ENCODE assay signal across 15 mouse cellular contexts in the genomic region with DNA sequence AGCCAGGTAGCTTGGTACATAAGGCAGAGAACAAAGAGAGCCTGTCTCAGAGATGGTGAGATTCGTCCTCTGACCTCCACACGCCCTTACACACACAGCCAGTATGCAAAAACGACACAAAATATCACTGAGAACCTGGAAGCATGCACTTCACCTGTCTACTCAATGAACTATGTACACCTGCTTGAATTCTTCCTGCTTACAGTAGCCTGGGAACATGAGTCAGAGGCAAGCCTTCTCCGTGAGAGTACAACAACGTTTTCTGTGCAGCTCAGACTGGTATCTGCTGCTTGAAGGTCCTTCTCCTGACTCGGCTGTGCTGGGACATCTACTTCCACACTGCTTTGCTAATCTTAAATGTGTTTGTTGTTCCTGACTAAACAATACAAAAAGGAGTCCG. TPM values are rescaled to one million over a fixed set of nuclear protein-coding genes. Genes with fewer than 3 reads are reported as not detected.
"Had no signal": no experiment of that assay in that cellular context is flagged by ENCODE, and none has a peak within 500 bp of the region (broad histone marks: within the 10 kb centered on the region; RNA-seq: fewer than 3 reads in every experiment).

No protein-coding gene starts in this region.

- H3K27ac ChIP-seq: liver, embryonic 14.5 days; midbrain, embryonic 10.5 days; midbrain, embryonic 12.5 days; neural tube, embryonic 12.5 days; stomach, embryonic 15.5 days; stomach, postnatal 0 days had no signal

- ATAC-seq: midbrain, embryonic 16.5 days had no signal

- H3K4me1 ChIP-seq: midbrain, embryonic 10.5 days; midbrain, embryonic 12.5 days; neural tube, embryonic 12.5 days; stomach, embryonic 15.5 days had no signal

- DNase-seq: lung, adult 18-20 months; lung, embryonic 14.5 days; lung, postnatal 4 days; midbrain, embryonic 14.5 days; right cerebral cortex, postnatal 14 days; thymus, adult 2 months; thymus, postnatal 25 days had no signal

- H3K9ac ChIP-seq: liver, embryonic 14.5 days; lung, embryonic 14.5 days; midbrain, embryonic 12.5 days; neural tube, embryonic 12.5 days; stomach, embryonic 15.5 days had no signal

- H3K4me2 ChIP-seq: lung, embryonic 14.5 days; midbrain, embryonic 12.5 days; neural tube, embryonic 12.5 days; stomach, embryonic 15.5 days had no signal

- H3K27me3 ChIP-seq: midbrain, embryonic 12.5 days; neural tube, embryonic 12.5 days; stomach, embryonic 15.5 days had no signal

- H3K4me3 ChIP-seq: midbrain, embryonic 10.5 days; midbrain, embryonic 12.5 days; neural tube, embryonic 12.5 days; stomach, embryonic 15.5 days had no signal

- H3K9me3 ChIP-seq: midbrain, embryonic 10.5 days; midbrain, embryonic 12.5 days; neural tube, embryonic 12.5 days; stomach, embryonic 15.5 days had no signal

- H3K36me3 ChIP-seq: midbrain, embryonic 10.5 days; midbrain, embryonic 12.5 days; neural tube, embryonic 12.5 days; stomach, embryonic 15.5 days had no signal

RNA-seq across cellular contexts. Expression of gene Gm9913, which starts 36.6 kb away (rescaled TPM):
- polyA plus RNA-seq: liver, embryonic 14.5 days; liver, embryonic 16.5 days; midbrain, embryonic 14.5 days had no signal
